Mouse (Mus musculus) cerebellum, postnatal 10 days (tissue): Measurements from ENCODE around the gene Inpp5d.
A peak's percentile ranks its signal among the peaks of the same experiment; 100 is the strongest.

ENCODE experiments used
- DNase-seq, 2 experiments: peaks; one replicate each; pipeline ENCODE4 v3.0.0; 2021; ENCODE audit warnings: mixed read lengths in 2 of 2

The Inpp5d gene

DNA sequence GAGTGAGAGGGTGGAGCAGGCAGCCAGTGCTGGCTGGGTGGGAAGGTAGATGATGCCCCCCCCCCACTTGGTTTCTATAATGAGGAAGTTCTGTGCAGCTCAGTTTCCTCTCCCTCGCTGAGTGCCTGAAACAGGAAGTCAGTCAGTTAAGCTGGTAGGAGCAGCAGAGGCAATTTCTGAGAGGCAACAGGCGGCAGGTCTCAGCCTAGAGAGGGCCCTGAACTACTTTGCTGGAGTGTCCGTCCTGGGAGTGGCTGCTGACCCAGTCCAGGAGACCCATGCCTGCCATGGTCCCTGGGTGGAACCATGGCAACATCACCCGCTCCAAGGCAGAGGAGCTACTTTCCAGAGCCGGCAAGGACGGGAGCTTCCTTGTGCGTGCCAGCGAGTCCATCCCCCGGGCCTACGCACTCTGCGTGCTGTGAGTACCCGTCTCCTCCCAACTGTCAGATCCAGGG is at the start of gene Inpp5d:
Gene Inpp5d (plus strand): TSS at position 102 of the 458 bp plus-strand sequence.
- no peak for DNase-seq

DNA sequence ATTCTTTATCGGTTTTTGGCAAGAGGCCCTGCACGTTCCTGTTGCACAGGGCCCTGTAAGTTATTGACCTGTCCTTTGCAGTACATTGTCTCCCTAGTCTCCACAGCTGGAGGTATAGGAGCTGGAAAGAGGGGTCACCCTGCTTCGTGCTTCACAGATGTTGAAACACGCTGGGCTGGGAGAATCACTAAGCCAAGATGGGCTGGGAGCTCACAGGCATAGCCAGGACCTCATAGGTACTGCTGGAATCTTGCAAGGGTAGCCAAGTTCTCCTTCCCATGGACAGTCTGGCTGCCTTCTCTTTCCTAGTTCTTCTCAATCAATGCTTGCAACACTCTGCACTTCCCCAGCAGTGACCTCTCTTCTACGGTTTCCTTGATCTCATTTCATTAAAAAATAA is 46.9 kb upstream of the Inpp5d start:
- DNase-seq, result no peak

DNA sequence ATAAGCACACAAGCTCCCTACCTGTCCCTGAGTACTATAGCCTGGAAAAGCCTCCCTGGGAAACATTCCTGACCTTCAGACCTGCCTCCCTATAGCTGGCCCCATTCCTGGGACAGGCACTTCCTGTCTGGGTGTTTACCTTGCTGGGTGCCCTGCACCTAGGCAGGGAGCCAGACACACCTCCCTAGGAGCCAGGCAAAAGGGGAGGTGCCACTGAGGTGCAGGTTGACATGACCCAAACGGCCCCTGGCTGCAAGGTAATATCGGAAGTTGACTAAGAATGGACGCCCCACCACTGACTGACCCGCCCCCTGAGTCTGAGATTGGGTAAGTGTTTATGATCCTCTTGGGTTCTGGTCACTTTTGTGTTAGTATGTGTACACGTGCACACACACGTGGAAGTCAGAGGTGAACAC is 46.3 kb upstream of the Inpp5d start, which contains the start of gene Ngef:
Gene Ngef (minus strand): TSS at position 71 of the 416 bp plus-strand sequence.
- no peak for DNase-seq

- DNase-seq, result peak; percentile 43 to 59
Observed at GRCm38 (mm10) chr1:87574353-87574752, 45.8 kb upstream of the Inpp5d start.

DNA sequence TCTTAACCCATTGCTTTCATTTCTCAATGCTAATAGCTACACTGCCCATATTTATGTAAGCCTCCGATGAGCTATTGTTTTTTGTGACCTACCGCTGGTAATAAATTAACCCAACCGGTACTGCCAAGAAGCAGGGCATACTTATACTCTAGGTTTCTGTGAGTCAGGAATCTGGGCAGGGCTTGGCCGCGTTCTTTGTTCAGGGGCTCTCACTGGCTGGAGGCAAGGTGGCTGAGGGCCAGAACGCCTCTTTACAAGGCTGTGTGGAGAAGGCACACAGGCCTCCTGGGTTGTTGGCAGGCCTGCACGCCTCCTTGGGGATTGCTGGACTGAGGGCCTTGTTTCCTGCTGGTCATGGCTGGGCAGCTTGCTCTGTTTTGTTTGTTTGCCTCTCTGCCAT is 45.3 kb upstream of the Inpp5d start:
- DNase-seq, result peak; percentile 56 to 74

GRCm38 (mm10) chr1:87578965-87579364 is 41.1 kb upstream of the Inpp5d start:
- DNase-seq, result no peak

DNA sequence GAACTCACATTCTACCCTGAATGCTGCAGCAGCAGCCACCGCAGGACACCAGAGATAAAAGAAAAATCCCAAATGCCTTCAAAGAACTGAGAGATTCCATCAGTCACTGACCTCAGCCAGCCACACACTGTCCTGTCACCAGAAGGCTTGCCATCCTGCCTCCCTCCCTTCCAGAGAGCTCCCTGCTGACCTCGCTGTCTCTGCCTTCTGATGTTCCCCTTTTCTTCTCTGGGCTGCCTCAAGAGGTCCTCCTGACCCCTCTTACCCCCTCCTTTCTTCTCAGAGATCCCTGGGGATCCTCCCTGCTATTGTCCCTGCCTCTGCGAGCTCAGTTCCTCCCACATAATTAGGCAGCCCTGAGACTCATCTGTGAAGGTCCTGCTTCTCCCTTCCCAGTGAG is 39.3 kb upstream of the Inpp5d start:
- no peak for DNase-seq

DNA sequence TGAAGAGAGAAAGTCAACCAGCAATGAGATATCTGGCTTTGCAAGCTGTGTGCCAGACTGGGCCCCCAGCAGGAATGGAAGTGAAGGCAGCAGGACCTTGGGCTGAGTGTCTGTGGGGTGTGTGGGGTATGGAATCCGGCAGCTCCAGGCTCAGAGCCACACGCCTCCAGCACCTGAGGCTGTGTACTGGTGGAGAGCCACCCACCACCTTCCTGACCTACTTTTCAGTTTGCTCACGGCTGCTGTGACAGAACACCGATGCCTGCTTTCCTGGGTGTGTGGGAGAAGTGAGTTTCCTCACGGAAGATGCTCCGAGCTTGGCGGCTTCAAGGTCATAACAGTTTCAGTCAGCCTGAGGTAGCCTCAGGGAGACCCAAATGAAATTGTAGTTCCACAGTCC is 30.9 kb upstream of the Inpp5d start:
- no peak for DNase-seq

- no peak for DNase-seq
Observed at GRCm38 (mm10) chr1:87589980-87590379, 30.1 kb upstream of the Inpp5d start.

- DNase-seq, result no peak
Observed at GRCm38 (mm10) chr1:87594261-87594660, 25.9 kb upstream of the Inpp5d start.

DNA sequence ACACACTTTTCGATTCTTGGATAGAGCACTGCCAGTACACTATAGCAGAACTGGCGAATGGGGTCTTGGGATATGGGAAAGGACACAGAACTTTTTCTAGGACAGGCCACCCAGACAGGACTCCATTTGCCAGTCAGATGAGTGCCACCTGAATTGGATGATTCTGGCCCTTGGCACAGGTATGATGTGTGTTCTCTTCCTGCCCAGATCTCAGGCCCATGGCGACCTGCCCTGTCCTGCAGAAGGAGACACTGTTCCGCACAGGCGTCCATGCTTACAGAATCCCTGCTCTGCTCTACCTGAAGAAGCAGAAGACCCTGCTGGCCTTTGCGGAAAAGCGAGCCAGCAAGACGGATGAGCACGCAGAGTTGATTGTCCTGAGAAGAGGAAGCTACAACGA is 25.4 kb upstream of the Inpp5d start:
- DNase-seq, result no peak

GRCm38 (mm10) chr1:87600533-87600932 is 19.6 kb upstream of the Inpp5d start:
- DNase-seq, result no peak

DNA sequence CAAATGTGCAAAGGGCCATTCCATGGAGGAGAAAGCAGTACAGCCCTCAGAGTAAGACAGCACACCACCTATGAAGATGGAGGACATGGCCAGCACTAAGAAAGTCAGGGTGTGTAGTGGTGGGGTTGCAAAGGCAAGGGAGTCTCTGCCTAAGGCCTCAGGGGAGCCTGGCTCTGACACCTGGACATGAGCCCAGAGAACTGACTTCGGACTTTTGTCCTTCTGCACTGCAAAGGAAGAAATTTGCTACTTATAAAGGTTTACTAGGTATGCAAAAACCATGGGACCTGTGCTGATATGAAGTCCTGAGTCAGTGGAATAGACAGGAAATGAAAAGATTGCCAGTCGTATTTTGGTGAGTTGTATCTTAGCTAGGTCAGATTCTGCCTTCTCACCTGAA is 18.3 kb upstream of the Inpp5d start:
- no peak for DNase-seq

- no peak for DNase-seq
Observed at GRCm38 (mm10) chr1:87603389-87603788, 16.7 kb upstream of the Inpp5d start.

DNA sequence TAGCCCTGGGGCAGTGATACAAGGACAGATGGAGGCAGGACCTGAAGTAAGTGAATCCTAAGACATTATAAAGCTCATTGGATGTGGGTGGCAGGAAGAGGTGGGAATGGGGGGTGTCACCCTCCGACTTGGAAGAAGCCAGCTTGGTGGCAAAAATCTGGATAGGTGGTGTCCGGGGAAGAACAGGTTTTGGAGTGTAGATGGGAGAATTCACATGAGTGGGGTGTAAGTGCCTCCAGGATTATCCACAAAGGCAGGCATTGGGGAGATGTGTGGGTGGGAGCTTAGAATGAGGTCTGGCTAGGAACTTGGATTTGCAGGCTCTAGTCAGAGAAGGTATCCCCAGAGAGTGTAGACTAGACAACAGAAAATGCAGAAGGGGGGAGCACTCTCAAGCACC is 14.8 kb upstream of the Inpp5d start:
- DNase-seq, result no peak

DNA sequence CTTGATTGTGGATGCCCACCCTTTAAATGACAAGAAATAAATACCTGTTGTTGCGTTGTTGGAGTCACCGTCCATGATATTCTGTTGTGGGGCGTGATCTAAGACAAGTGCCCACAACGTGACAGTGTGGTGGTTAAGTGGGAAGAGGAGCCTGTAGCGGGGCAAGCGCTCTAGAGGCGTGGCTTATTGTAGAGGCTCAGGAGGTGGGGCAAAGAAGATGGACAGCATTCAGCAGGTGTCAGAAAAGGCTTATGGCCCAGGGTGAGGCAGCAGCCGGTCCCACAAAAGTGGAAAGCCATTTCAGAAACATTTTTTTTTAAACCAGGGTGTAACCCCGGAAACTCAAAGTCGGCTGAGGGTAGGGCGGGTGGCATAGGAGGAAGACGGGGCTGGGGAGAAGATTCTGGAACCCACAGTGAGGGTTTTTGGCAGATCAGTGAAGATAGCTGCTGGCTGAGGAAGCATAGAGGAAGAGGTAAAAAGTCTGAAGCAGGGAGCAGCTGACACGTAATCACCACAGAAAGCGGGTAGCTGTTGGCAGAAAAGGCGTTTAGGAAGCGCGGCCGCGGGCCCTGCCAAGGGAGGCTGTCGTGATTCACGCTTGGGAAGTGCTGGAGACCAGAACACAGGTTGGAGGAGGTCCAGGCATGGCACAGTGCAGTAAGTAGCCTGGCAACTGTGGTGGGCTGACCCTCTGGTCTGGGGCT is 12.6 kb upstream of the Inpp5d start:
- peak; percentile 97 to 98 for DNase-seq

GRCm38 (mm10) chr1:87608416-87609046 is 11.6 kb upstream of the Inpp5d start:
- DNase-seq, result peak; percentile 82 to 86

DNA sequence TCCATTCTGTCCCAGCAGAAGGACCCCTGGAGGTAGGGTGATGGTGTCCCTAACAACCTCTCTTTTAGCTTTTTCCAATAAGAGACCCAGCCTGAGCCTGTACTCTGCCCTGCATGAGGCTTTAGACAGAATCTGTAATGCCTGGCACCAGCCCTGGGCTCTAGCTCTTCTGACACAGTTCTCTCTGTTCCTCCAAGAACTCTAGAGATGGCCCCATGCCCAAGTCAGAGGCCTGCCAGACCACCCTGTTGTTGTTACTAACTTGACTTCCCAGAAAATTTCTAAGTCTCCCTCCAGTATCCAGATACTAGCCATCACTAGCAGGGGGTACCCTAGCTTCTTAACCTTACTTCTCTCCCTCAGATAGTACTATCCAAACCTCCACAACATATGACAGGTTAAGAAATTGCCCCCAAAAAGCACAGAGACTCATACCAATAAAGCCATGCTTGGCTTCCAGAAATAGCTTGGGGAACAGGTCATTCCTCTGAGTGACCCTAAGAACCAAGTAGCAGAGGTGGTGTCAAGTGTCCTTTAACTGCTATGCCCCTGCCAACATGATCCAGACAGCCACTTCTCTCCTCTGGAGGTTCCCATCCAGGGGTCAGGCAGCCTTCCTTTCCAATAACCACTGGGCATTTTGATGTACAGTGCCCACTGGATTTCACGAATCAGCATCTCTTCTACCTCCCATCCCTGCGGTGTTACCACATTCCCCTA is 5.4 kb upstream of the Inpp5d start:
- peak; percentile 51 to 69 for DNase-seq

DNA sequence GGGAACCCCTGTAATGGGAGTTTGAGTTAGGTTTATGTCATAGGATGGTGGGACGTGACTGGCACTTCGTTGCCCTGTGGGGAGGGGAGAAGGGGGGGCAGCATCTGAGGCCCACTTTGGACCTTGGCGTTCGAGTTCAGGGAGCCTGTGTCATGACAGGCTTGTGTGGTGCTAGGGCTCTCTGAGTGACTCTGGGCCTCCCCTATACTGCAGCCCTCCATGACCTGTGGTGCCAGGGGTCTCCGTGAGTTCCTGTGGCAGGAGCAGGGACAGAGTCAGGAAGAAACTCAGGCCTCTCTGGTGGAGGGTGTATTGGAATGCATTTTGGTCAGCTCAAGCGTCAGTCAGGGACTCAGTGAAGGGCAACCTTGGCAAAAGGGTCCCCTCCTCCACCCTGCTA is 581 bp downstream of the Inpp5d start:
- no peak for DNase-seq

- DNase-seq, result no peak
Observed at GRCm38 (mm10) chr1:87621146-87621857, 1.2 kb downstream of the Inpp5d start.

GRCm38 (mm10) chr1:87621858-87622279 is 1.8 kb downstream of the Inpp5d start:
- peak; percentile 19 to 43 for DNase-seq

GRCm38 (mm10) chr1:87623977-87624666 is 4.0 kb downstream of the Inpp5d start:
- no peak for DNase-seq
